Mouse (Mus musculus): ENCODE measurements around the gene Dhx30.

Dhx30 gene

DNA sequence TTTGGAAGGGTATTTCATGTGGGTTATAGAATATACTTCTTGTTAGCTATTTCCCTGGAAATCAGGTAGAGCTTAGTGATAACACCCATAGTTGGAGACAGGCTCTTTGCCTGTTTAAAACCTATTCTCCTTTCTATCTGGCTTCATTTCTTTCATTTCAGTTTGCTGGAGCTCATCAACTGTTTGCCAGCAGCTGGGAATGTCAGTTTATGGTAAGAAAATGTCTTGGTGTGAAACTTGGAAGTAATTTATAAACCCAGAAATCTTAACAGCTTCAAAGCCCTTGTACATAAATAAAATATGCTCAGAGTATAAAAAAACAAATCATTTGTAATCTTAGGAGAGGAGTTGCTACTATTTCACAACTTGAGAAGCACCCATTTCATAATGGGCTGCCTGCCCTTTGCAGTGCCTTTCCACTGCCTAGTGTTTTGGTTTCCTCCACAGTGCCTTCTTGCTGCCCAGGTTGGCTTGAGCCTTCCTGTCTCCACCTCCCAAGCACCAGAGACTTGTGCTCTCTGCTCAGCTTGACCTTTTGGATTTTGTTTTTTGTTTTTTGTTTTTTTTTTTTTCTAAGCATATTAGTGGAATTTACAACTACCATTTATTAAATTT lies 71.8 kb downstream of the Dhx30 start:
- DNase-seq (ENCODE audit: low spot score): peak; percentile 82

DNA sequence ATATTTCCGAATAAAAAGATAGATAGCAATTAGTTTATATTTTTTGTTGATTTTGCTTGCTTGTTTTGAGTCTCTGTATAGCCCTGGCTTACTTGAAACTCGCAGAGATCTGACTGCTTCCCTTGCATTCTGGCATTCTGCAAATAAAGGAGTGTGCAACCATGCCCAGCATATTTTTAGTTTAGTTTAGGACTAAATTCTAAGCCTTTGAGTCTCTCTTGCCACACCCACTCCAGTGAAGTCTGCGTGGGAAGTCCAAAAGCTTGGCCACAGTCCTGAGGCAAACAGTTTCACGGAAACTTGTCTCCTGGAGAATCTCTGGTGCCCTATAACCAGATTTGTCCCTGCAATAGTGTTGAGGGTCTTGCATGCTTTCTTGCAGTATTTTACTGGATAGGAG lies 73.3 kb downstream of the Dhx30 start:
- peak; percentile 41 for DNase-seq (ENCODE audit: low spot score)

DNA sequence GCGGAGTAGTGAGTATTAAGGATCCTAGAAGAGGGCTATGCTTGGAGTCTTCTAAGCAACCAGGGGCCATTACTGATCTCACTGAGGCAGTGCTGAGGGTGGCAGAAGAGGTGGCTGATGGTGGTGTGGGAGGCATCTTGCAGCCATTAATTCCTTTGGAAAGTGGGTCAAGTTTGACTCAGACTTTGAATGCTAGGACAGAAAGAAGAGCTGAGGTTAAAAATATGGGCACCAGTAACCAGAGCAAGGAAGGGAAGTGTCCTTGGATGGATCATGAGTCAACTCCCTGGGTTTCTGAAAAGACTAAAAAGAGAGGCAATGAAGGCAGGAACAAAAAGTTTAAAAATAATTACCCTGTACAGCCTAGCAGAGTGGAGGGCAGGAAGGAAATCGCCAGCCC lies 79.1 kb downstream of the Dhx30 start:
- no peak for DNase-seq (ENCODE audit: low spot score)

DNA sequence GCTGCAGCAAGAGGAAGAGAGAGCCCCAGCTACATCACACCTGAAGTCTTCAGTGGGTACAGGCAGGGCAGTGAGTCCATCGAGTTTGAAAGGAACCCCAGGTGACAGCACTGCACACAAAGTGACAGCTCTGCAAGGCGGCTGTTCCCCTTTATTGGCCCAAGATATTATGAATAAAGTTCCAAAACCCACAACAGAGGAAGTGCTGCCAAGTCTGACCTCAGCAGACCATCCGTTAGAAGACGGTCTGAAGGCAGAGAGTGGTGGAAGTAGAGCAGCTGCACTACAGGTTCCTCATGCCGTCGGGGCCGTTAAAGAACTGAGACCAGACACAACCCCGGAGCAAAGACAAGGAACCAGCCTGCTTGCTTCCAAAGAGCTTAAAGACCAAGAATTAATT lies 79.7 kb downstream of the Dhx30 start:
- no peak for DNase-seq (ENCODE audit: low spot score)

GRCm38 (mm10) chr9:110035091-110035490 lies 82.5 kb downstream of the Dhx30 start:
- no peak for DNase-seq (ENCODE audit: low spot score)
